Mouse (Mus musculus) layer of hippocampus, adult 11-12 months (tissue): ENCODE data around the gene Ank2.
"Not testable (repeated sequence)": the region's sequence is repeated elsewhere in the genome, so short reads cannot be mapped to it uniquely, and the experiment has no call there.

Experiments
- DNase-seq: peaks from one replicate; pipeline ENCODE4 v3.0.0; 2022; ENCODE audit warnings: low spot score

Ank2 gene

GRCm38 (mm10) chr3:127485174-127485573, 14.0 kb downstream of the Ank2 start:
- peak; percentile 51 for DNase-seq

GRCm38 (mm10) chr3:127481658-127482057, 17.5 kb downstream of the Ank2 start:
- DNase-seq = no peak

GRCm38 (mm10) chr3:127480369-127480768, 18.8 kb downstream of the Ank2 start:
- DNase-seq = not testable (repeated sequence)

- DNase-seq = no peak
These were observed 25.0 kb downstream of the Ank2 start for GRCm38 (mm10) chr3:127474115-127474514.

GRCm38 (mm10) chr3:127469164-127469752, 29.9 kb downstream of the Ank2 start:
- DNase-seq = no peak

- no peak for DNase-seq
These were observed 30.6 kb downstream of the Ank2 start for GRCm38 (mm10) chr3:127468569-127468968.

GRCm38 (mm10) chr3:127463816-127464480, 35.2 kb downstream of the Ank2 start:
- DNase-seq = no peak

- DNase-seq = no peak
These were observed 36.0 kb downstream of the Ank2 start for GRCm38 (mm10) chr3:127463165-127463564.

GRCm38 (mm10) chr3:127462413-127462812, 36.7 kb downstream of the Ank2 start:
- DNase-seq = no peak

- no peak for DNase-seq
These were observed 38.2 kb downstream of the Ank2 start for GRCm38 (mm10) chr3:127460891-127461437.

GRCm38 (mm10) chr3:127459858-127460257, 39.3 kb downstream of the Ank2 start:
- DNase-seq = no peak

- no peak for DNase-seq
These were observed 40.2 kb downstream of the Ank2 start for GRCm38 (mm10) chr3:127458925-127459324.

GRCm38 (mm10) chr3:127458420-127458798, 40.7 kb downstream of the Ank2 start:
- no peak for DNase-seq

- DNase-seq = no peak
These were observed 41.3 kb downstream of the Ank2 start for GRCm38 (mm10) chr3:127457761-127458419.

GRCm38 (mm10) chr3:127453738-127454137, 45.4 kb downstream of the Ank2 start:
- no peak for DNase-seq

GRCm38 (mm10) chr3:127453254-127453653, 45.9 kb downstream of the Ank2 start:
- no peak for DNase-seq

- no peak for DNase-seq
These were observed 46.9 kb downstream of the Ank2 start for GRCm38 (mm10) chr3:127452233-127452632.

- DNase-seq = no peak
These were observed 47.4 kb downstream of the Ank2 start for GRCm38 (mm10) chr3:127451741-127452140.

- DNase-seq = peak; percentile 44
These were observed 48.1 kb downstream of the Ank2 start for GRCm38 (mm10) chr3:127451070-127451469.

GRCm38 (mm10) chr3:127446173-127446572, 53.0 kb downstream of the Ank2 start:
- DNase-seq = peak; percentile 78

- DNase-seq = no peak
These were observed 65.9 kb downstream of the Ank2 start for GRCm38 (mm10) chr3:127433291-127433690.

GRCm38 (mm10) chr3:127429866-127430265, 69.3 kb downstream of the Ank2 start:
- no peak for DNase-seq

- DNase-seq = no peak
These were observed 70.6 kb downstream of the Ank2 start for GRCm38 (mm10) chr3:127428527-127428926.
